Mouse (Mus musculus): ENCODE data around the gene Cda. TPM values are rescaled to one million over a fixed set of nuclear protein-coding genes. Genes with fewer than 3 reads are reported as not detected.

The Cda gene
- polyA plus RNA-seq, 1 experiment from 2014 or later: 8.1 TPM

- Histone ChIP-seq H3K4me2 (ENCODE audit: low read length) (no peak overlapping the region), H3K9ac (ENCODE audit: low read depth, low read length) (no peak overlapping the region), H3K27ac (ENCODE audit: low read depth, low read length) (no peak overlapping the region), H3K27me3 (replicated peaks; ENCODE audit: control insufficient read depth, insufficient read depth, low read length) (no peaks in the 10 kb centered on the region), H3K36me3 (ENCODE audit: control insufficient read depth, insufficient read depth, low read length) (no peaks in the 10 kb centered on the region), H3K4me1 (ENCODE audit: control insufficient read depth, insufficient read depth, low read depth, low read length) (peaks cover under 1% of the 10 kb centered on the region; the same call in 1 of the 2 replicates), H3K9me3 (ENCODE audit: control insufficient read depth, low read length) (no peaks in the 10 kb centered on the region), H3K4me3 (ENCODE audit: low read length) (no peak overlapping the region)
- no peak for ATAC-seq
- WGBS: 90% methylated on average over 8 of the region's 8 CpGs
Measured at GRCm38 (mm10) chr4:138356141-138356540, 11.7 kb downstream of the Cda start.

- Histone ChIP-seq H3K4me1 (ENCODE audit: control insufficient read depth, insufficient read depth, low read depth, low read length) (no peaks in the 10 kb centered on the region), H3K36me3 (ENCODE audit: control insufficient read depth, insufficient read depth, low read length) (no peaks in the 10 kb centered on the region), H3K27ac (ENCODE audit: low read depth, low read length) (no peak overlapping the region), H3K4me2 (ENCODE audit: low read length) (no peak overlapping the region), H3K27me3 (replicated peaks; ENCODE audit: control insufficient read depth, insufficient read depth, low read length) (no peaks in the 10 kb centered on the region), H3K9me3 (ENCODE audit: control insufficient read depth, low read length) (no peaks in the 10 kb centered on the region), H3K4me3 (ENCODE audit: low read length) (no peak overlapping the region), H3K9ac (ENCODE audit: low read depth, low read length) (no peak overlapping the region)
- ATAC-seq: no peak
- WGBS: 97% methylated on average over 2 of the region's 2 CpGs
Measured at GRCm38 (mm10) chr4:138355496-138355895, 12.3 kb downstream of the Cda start.

DNA sequence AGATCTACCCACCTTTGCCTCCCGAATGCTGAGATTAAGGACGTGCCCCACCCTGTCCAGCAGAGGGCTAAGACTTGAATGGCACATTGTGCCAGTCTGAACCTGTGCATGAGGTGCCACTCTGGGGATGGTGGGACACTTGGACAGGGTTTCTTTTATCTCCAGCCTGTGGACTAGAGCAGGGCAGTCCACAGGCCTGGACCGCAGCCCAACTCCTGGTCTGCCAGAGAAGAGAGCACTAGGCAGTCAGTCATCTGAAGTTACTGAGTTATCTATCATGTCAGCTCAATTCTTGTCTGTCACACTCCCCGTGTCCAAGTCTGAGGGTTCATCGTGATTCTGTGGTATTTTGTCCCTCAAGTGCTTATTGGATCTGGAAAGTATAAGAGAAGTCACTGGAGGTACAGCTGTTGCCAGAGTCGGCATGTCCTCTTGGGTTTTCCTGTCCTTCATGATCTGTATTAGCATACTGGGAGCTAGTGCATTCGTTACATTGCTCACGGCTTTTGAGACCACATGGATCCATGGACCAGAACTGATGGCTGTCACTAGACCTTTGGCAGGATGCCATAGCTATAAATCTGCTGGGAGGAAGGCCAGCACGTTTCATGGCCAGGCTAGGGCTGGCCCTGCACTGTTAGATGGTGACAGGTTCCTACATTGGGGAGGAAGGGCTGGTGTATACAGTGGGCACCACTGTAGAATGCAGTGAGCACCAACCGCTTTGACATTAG is 14.2 kb downstream of the Cda start:
- no peaks in the 10 kb centered on the region for H3K27me3 ChIP-seq (replicated peaks; ENCODE audit: control insufficient read depth, insufficient read depth, low read length)
- H3K9me3 ChIP-seq (ENCODE audit: control insufficient read depth, low read length): no peaks in the 10 kb centered on the region
- ATAC-seq: no peak
- no peak overlapping the region for H3K4me3 ChIP-seq (ENCODE audit: low read length)
- no peak overlapping the region for H3K4me2 ChIP-seq (ENCODE audit: low read length)
- H3K4me1 ChIP-seq (ENCODE audit: control insufficient read depth, insufficient read depth, low read depth, low read length): no peaks in the 10 kb centered on the region
- 60% methylated on average over 10 of the region's 10 CpGs for WGBS
- H3K27ac ChIP-seq (ENCODE audit: low read depth, low read length): no peak overlapping the region
- no peak overlapping the region for H3K9ac ChIP-seq (ENCODE audit: low read depth, low read length)
- no peaks in the 10 kb centered on the region for H3K36me3 ChIP-seq (ENCODE audit: control insufficient read depth, insufficient read depth, low read length)

- no peak overlapping the region for H3K4me2 ChIP-seq (ENCODE audit: low read length)
- H3K27me3 ChIP-seq (replicated peaks; ENCODE audit: control insufficient read depth, insufficient read depth, low read length): no peaks in the 10 kb centered on the region
- no peaks in the 10 kb centered on the region for H3K9me3 ChIP-seq (ENCODE audit: control insufficient read depth, low read length)
- H3K36me3 ChIP-seq (ENCODE audit: control insufficient read depth, insufficient read depth, low read length): no peaks in the 10 kb centered on the region
- H3K27ac ChIP-seq (ENCODE audit: low read depth, low read length): no peak overlapping the region
- no peak overlapping the region for H3K9ac ChIP-seq (ENCODE audit: low read depth, low read length)
- H3K4me3 ChIP-seq (ENCODE audit: low read length): no peak overlapping the region
- 89% methylated on average over 6 of the region's 6 CpGs for WGBS
- no peak for ATAC-seq
- H3K4me1 ChIP-seq (ENCODE audit: control insufficient read depth, insufficient read depth, low read depth, low read length): no peaks in the 10 kb centered on the region
Measured at GRCm38 (mm10) chr4:138352692-138353091, 15.1 kb downstream of the Cda start.

DNA sequence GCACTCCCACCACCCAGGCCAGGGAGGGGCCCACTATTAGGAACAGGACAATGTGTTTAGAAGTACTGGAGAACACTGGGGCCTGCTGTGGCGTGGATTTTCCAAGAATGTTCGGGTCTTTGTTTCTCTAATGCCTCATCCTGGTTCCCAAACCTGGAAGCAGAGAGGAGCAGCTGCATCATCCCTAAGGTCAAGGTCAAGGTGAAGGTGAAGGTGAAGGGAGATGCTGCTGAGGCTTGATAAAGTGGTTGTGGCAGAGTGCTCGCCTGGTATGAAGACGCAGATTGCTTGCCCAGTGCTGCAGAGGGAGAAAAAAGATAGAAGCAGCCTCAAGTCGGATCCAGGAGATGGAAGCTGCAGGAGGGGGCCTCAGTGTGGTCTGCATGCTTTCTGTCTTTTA is 16.0 kb downstream of the Cda start:
- no peaks in the 10 kb centered on the region for H3K36me3 ChIP-seq (ENCODE audit: control insufficient read depth, insufficient read depth, low read length)
- WGBS: 88% methylated on average over 5 of the region's 5 CpGs
- no peak overlapping the region for H3K9ac ChIP-seq (ENCODE audit: low read depth, low read length)
- H3K27me3 ChIP-seq (replicated peaks; ENCODE audit: control insufficient read depth, insufficient read depth, low read length): no peaks in the 10 kb centered on the region
- no peak overlapping the region for H3K27ac ChIP-seq (ENCODE audit: low read depth, low read length)
- no peak for ATAC-seq
- no peak overlapping the region for H3K4me2 ChIP-seq (ENCODE audit: low read length)
- H3K9me3 ChIP-seq (ENCODE audit: control insufficient read depth, low read length): no peaks in the 10 kb centered on the region
- H3K4me3 ChIP-seq (ENCODE audit: low read length): no peak overlapping the region
- no peaks in the 10 kb centered on the region for H3K4me1 ChIP-seq (ENCODE audit: control insufficient read depth, insufficient read depth, low read depth, low read length)

- Histone ChIP-seq H3K4me3 (ENCODE audit: low read length) (no peak overlapping the region), H3K9me3 (ENCODE audit: control insufficient read depth, low read length) (no peaks in the 10 kb centered on the region), H3K36me3 (ENCODE audit: control insufficient read depth, insufficient read depth, low read length) (no peaks in the 10 kb centered on the region), H3K27me3 (replicated peaks; ENCODE audit: control insufficient read depth, insufficient read depth, low read length) (no peaks in the 10 kb centered on the region), H3K4me1 (ENCODE audit: control insufficient read depth, insufficient read depth, low read depth, low read length) (no peaks in the 10 kb centered on the region), H3K27ac (ENCODE audit: low read depth, low read length) (no peak overlapping the region), H3K9ac (ENCODE audit: low read depth, low read length) (no peak overlapping the region), H3K4me2 (ENCODE audit: low read length) (no peak overlapping the region)
- WGBS: 82% methylated on average over 7 of the region's 7 CpGs
- no peak for ATAC-seq
Measured at GRCm38 (mm10) chr4:138348716-138349115, 19.1 kb downstream of the Cda start.

DNA sequence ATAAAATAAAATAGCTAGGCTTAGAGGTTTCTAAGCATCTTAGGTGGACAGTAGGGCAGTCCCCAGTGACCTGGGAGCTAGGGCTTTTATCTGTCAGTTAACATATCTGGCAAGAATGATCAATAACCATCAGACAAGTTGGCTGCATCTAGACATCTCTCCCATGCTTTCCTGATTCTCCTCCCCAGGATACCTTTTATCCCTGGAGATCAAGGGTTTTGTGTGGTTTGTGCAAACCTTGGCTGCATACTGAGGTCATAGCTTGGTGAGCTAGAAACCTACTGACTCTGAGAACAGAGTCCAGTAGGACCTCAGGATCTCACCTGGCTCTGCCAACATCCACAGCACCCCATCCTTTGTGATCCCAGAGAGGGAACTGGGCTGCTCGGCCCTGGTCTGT is 20.5 kb downstream of the Cda start:
- no peak overlapping the region for H3K9ac ChIP-seq (ENCODE audit: low read depth, low read length)
- H3K4me2 ChIP-seq (ENCODE audit: low read length): no peak overlapping the region
- H3K27ac ChIP-seq (ENCODE audit: low read depth, low read length): no peak overlapping the region
- no peaks in the 10 kb centered on the region for H3K9me3 ChIP-seq (ENCODE audit: control insufficient read depth, low read length)
- no peaks in the 10 kb centered on the region for H3K36me3 ChIP-seq (ENCODE audit: control insufficient read depth, insufficient read depth, low read length)
- H3K27me3 ChIP-seq (replicated peaks; ENCODE audit: control insufficient read depth, insufficient read depth, low read length): no peaks in the 10 kb centered on the region
- H3K4me1 ChIP-seq (ENCODE audit: control insufficient read depth, insufficient read depth, low read depth, low read length): no peaks in the 10 kb centered on the region
- ATAC-seq: no peak
- 60% methylated on average over 1 of the region's 1 CpGs for WGBS
- no peak overlapping the region for H3K4me3 ChIP-seq (ENCODE audit: low read length)

- Histone ChIP-seq H3K9ac (ENCODE audit: low read depth, low read length) (no peak overlapping the region), H3K4me3 (ENCODE audit: low read length) (no peak overlapping the region), H3K4me1 (ENCODE audit: control insufficient read depth, insufficient read depth, low read depth, low read length) (no peaks in the 10 kb centered on the region), H3K36me3 (ENCODE audit: control insufficient read depth, insufficient read depth, low read length) (no peaks in the 10 kb centered on the region), H3K27me3 (replicated peaks; ENCODE audit: control insufficient read depth, insufficient read depth, low read length) (no peaks in the 10 kb centered on the region), H3K4me2 (ENCODE audit: low read length) (no peak overlapping the region), H3K27ac (ENCODE audit: low read depth, low read length) (no peak overlapping the region), H3K9me3 (ENCODE audit: control insufficient read depth, low read length) (no peaks in the 10 kb centered on the region)
- WGBS: 64% methylated on average over 9 of the region's 9 CpGs
- ATAC-seq: no peak
Measured at GRCm38 (mm10) chr4:138344891-138345545, 22.8 kb downstream of the Cda start.

- H3K4me1 ChIP-seq (ENCODE audit: control insufficient read depth, insufficient read depth, low read depth, low read length): no peaks in the 10 kb centered on the region
- H3K27me3 ChIP-seq (replicated peaks; ENCODE audit: control insufficient read depth, insufficient read depth, low read length): no peaks in the 10 kb centered on the region
- no peaks in the 10 kb centered on the region for H3K9me3 ChIP-seq (ENCODE audit: control insufficient read depth, low read length)
- H3K27ac ChIP-seq (ENCODE audit: low read depth, low read length): no peak overlapping the region
- ATAC-seq: no peak
- no peak overlapping the region for H3K4me2 ChIP-seq (ENCODE audit: low read length)
- no peaks in the 10 kb centered on the region for H3K36me3 ChIP-seq (ENCODE audit: control insufficient read depth, insufficient read depth, low read length)
- 60% methylated on average over 10 of the region's 10 CpGs for WGBS
- H3K9ac ChIP-seq (ENCODE audit: low read depth, low read length): no peak overlapping the region
- H3K4me3 ChIP-seq (ENCODE audit: low read length): no peak overlapping the region
Measured at GRCm38 (mm10) chr4:138343341-138343837, 24.4 kb downstream of the Cda start.
